Mouse (Mus musculus): ENCODE measurements around the gene S100a3. TPM values are rescaled to one million over a fixed set of nuclear protein-coding genes. Genes with fewer than 3 reads are reported as not detected.

The S100a3 gene
- total and polyA plus RNA-seq, 3 experiments = 0.03 to 0.04 TPM; not detected in 1

- H3K9me3 ChIP-seq (replicated peaks; ENCODE audit: insufficient read depth, low read length) = no peaks in the 10 kb centered on the region
- TF ChIP-seq GATA1 (IDR thresholded peaks at IDR 0.05; ENCODE audit: low read depth, low read length) (no peak), RCOR1 (IDR thresholded peaks at IDR 0.05; ENCODE audit: low read depth, low read length) (no peak), POLR2AphosphoS2 (IDR thresholded peaks at IDR 0.05; ENCODE audit: low read length) (no peak), UBTF (IDR thresholded peaks at IDR 0.05; ENCODE audit: borderline replicate concordance, insufficient read depth, low read depth, low read length) (no peak), NRF1 (IDR thresholded peaks at IDR 0.05; ENCODE audit: insufficient read depth, low read depth, low read length, poor library complexity, severe bottlenecking) (no peak)
- H3K27ac ChIP-seq (ENCODE audit: control insufficient read depth, low read depth, low read length) = no peak overlapping the region
- H3K9ac ChIP-seq (ENCODE audit: control insufficient read depth, low read depth, low read length, poor library complexity, severe bottlenecking) = no peak overlapping the region
- DNase-seq (ENCODE audit: low read depth, low spot score) = no peak
- no peaks in the 10 kb centered on the region; a peak in 1 of 4 replicates for H3K4me1 ChIP-seq (ENCODE audit: control insufficient read depth in 1 of 2, insufficient read depth in 2 of 2, low read length in 2 of 2)
- no peak overlapping the region for H3K4me3 ChIP-seq (ENCODE audit: control insufficient read depth in 1 of 2, insufficient read depth in 1 of 2, low read depth in 2 of 2, low read length in 2 of 2)
- H3K36me3 ChIP-seq (ENCODE audit: control insufficient read depth in 1 of 2, insufficient read depth in 2 of 2, low read length in 2 of 2) = no peaks in the 10 kb centered on the region
- H3K27me3 ChIP-seq (ENCODE audit: control insufficient read depth in 1 of 2, insufficient read depth in 2 of 2, low read length in 2 of 2) = peaks cover 13 to 39% of the 10 kb centered on the region in 2 experiments
- H3K79me2 ChIP-seq (ENCODE audit: control insufficient read depth, insufficient read depth, low read length, poor library complexity) = no peaks in the 10 kb centered on the region
Observed at GRCm38 (mm10) chr3:90549676-90550420, 10.5 kb upstream of the S100a3 start.

GRCm38 (mm10) chr3:90550421-90550790 is 10.0 kb upstream of the S100a3 start:
- Histone ChIP-seq H3K9ac (ENCODE audit: control insufficient read depth, low read depth, low read length, poor library complexity, severe bottlenecking) (no peak overlapping the region), H3K27ac (ENCODE audit: control insufficient read depth, low read depth, low read length) (no peak overlapping the region), H3K4me1 (ENCODE audit: control insufficient read depth in 1 of 2, insufficient read depth in 2 of 2, low read length in 2 of 2) (no peaks in the 10 kb centered on the region; a peak in 1 of 4 replicates), H3K27me3 (ENCODE audit: control insufficient read depth in 1 of 2, insufficient read depth in 2 of 2, low read length in 2 of 2) (peaks cover 11 to 42% of the 10 kb centered on the region in 2 experiments), H3K4me3 (ENCODE audit: control insufficient read depth in 1 of 2, insufficient read depth in 1 of 2, low read depth in 2 of 2, low read length in 2 of 2) (no peak overlapping the region), H3K36me3 (ENCODE audit: control insufficient read depth in 1 of 2, insufficient read depth in 2 of 2, low read length in 2 of 2) (no peaks in the 10 kb centered on the region), H3K79me2 (ENCODE audit: control insufficient read depth, insufficient read depth, low read length, poor library complexity) (no peaks in the 10 kb centered on the region), H3K9me3 (replicated peaks; ENCODE audit: insufficient read depth, low read length) (no peaks in the 10 kb centered on the region)
- no peak for TF ChIP-seq E2F4 (IDR thresholded peaks at IDR 0.05; ENCODE audit: borderline replicate concordance, low read depth, low read length)
- TF ChIP-seq ETS1 (IDR thresholded peaks at IDR 0.05; ENCODE audit: low read depth, low read length) = no peak
- TF ChIP-seq KAT2A (conservative IDR thresholded peaks at IDR 0.05; ENCODE audit: low read depth, low read length) = no peak
- no peak for TF ChIP-seq TBP (IDR thresholded peaks at IDR 0.05; ENCODE audit: low read depth, low read length)
- no peak for TF ChIP-seq CTCF (IDR thresholded peaks at IDR 0.05 in 2 of 3, conservative IDR thresholded peaks at IDR 0.05 in 1 of 3; ENCODE audit: control insufficient read depth in 1 of 3, insufficient read depth in 1 of 3, low read depth in 2 of 3, low read length in 3 of 3, poor library complexity in 1 of 3, severe bottlenecking in 1 of 3)
- TF ChIP-seq MAZ (IDR thresholded peaks at IDR 0.05; ENCODE audit: low read depth, low read length) = no peak
- TF ChIP-seq MYC (IDR thresholded peaks at IDR 0.05; ENCODE audit: low read depth, low read length) = no peak
- TF ChIP-seq NELFE (IDR thresholded peaks at IDR 0.05; ENCODE audit: low read depth, low read length) = no peak
- TF ChIP-seq MEF2A (IDR thresholded peaks at IDR 0.05; ENCODE audit: extremely low read depth, insufficient replicate concordance, low read depth, low read length, poor library complexity, severe bottlenecking) = no peak
- no peak for TF ChIP-seq ZKSCAN1 (IDR thresholded peaks at IDR 0.05; ENCODE audit: low read depth, low read length)
- TF ChIP-seq MAFK (IDR thresholded peaks at IDR 0.05; ENCODE audit: borderline replicate concordance, low read depth, low read length) = no peak
- no peak for TF ChIP-seq CHD2 (IDR thresholded peaks at IDR 0.05; ENCODE audit: low read length)
- TF ChIP-seq POLR2AphosphoS2 (IDR thresholded peaks at IDR 0.05; ENCODE audit: low read length) = no peak
- no peak for TF ChIP-seq USF2 (IDR thresholded peaks at IDR 0.05; ENCODE audit: borderline replicate concordance in 1 of 2, insufficient read depth in 1 of 2, low read depth in 1 of 2, low read length in 2 of 2)
- TF ChIP-seq POLR2AphosphoS5 (IDR thresholded peaks at IDR 0.05; ENCODE audit: borderline replicate concordance, low read depth, low read length) = no peak
- no peak for TF ChIP-seq MAX (IDR thresholded peaks at IDR 0.05; ENCODE audit: low read length)
- TF ChIP-seq MYB (IDR thresholded peaks at IDR 0.05; ENCODE audit: low read depth, low read length) = no peak
- TF ChIP-seq CHD1 (IDR thresholded peaks at IDR 0.05; ENCODE audit: low read depth, low read length) = no peak
- TF ChIP-seq TCF12 (IDR thresholded peaks at IDR 0.05; ENCODE audit: low read depth, low read length) = no peak
- DNase-seq (ENCODE audit: low read depth, low spot score) = no peak
